Mouse (Mus musculus): ENCODE data around the gene Irf2bp2.
"Not testable (repeated sequence)": the region's sequence is repeated elsewhere in the genome, so short reads cannot be mapped to it uniquely, and the experiment has no call there.

The Irf2bp2 gene

DNA sequence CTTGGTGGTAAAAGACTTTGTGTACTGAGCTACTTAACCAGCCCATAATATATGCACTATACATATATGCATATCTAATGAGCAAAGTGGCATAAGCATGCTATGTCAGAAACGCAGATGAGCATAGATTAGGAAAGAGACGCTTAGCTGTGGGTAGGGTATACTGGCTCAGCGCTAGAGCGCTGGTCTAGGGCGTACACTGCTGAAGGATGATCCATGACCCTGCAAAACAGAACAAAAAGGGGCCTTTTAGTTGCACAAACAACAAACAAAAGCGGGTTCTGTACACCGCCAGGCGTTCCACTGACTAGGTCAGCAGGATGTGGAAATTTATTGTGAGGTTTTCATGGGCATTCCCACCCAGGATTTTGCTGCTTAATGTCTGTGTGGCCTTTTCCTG lies 8.9 kb upstream of the Irf2bp2 start:
- no peak for DNase-seq (ENCODE audit: low read depth, low spot score)

DNA sequence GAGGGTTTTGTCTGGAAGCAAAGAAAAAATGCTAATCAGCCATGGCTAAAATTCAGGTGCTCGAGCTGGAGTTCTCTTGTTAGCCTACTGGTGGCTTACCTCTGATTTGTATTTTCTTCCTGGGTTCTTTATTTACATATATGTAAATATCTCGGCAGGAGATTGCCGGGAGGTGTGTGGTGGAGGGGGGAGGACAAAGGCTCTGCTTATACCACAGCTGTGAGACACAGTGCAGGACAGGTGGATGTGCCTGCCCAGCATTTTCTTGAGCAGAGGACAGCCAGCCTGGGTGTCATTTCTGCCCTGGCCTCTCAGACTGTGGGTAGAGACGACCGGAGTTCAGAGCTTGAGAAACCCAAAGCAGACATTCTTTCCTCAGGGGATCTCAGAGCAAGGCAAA lies 7.5 kb upstream of the Irf2bp2 start:
- no peak for DNase-seq (ENCODE audit: low read depth, low spot score)

DNA sequence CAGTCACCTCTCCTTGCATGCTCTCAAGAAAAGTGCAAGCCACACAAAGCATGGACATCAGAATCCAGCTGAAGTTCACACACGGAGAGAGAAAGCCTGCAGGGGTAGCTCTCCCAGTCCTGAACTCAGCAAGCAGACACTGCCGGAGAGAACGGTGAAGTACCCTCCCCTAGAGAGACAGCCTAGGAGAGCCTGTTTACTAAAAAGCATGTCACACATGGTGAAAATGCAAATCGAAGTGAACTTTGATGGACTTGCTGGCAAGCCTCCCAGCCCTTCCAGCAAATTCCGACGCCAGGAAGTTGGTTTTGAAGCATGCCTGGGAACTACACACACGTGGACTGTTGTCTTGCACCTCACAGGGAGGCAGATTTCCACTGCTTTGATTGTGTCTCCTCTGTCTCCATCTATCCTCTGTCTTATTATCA lies 7.0 kb upstream of the Irf2bp2 start:
- DNase-seq (ENCODE audit: low read depth, low spot score): no peak

DNA sequence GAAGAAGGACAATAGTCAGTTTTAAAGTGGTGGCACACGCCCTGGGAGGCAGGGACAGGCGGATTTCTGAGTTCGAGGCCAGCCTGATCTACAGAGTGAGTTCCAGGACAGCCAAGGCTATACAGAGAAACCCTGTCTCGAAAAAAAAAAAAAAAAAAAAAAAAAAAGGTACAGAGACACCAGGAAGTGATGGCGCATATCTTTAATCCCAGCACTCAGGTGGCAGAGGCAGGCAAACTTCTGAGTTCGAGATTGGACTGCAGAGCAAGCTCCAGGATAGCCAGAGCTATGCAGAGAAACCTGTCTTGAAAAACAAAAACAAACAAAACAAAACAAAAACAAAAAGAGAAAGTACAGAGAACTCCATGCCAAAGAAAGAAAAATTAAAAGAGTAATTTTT lies 6.6 kb upstream of the Irf2bp2 start:
- DNase-seq (ENCODE audit: low read depth, low spot score): not testable (repeated sequence)

DNA sequence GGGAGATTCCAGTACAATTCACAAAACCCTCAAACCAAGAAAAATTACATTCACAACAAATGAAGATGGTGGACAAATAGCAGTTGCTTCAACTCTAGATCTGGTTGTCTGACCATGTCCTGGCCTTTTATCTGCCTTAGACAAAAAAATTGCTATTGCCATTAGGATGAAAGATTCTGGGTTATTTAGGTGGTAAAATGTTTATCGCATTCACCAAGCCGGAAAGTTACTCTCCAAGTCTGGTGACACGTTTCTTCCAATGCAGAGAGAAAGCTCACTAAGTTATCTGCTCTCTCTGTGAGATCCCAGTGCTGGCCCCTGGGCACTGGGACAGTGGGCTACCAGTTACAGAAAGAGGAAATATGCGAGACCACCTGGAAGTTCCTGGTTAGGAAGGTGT lies 5.5 kb upstream of the Irf2bp2 start:
- no peak for DNase-seq (ENCODE audit: low read depth, low spot score)

DNA sequence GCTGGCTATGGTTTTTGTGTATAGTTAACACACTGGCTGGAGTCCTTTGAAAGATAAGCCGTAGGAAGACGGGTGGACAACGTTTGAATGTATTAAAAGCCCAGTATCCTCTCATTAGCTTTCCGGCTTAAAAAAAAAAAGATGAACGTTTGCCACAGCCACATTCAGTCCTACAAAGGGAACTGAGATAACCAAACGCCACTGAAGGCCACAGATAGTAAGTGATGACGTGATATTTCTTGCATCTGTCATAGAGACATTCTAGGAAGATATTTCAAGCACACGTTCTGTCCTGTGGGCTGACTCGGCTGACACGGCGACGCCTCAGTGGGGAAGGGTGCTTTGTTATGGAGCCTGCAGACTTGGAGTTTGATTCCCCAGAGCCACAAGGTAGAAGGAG lies 4.4 kb upstream of the Irf2bp2 start:
- DNase-seq (ENCODE audit: low read depth, low spot score): no peak

DNA sequence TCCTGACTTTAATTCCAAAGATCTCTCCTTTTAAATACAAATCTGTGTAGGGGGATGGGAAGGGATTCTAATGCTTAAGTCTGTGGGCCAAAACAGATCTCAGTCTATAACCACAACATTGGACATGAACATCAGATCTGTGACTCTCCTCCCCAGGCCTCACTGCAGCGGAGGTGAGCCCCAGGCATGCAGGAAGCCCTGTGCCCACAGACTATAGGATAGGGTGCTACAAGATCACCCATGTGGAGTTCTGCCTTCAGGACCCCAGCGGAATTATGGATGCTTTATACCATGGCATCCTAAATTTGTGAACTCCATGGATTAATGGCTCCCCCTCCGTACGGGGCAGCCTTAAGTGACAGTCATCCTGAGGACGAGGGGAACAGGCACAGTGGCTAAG lies 2.9 kb upstream of the Irf2bp2 start:
- no peak for DNase-seq (ENCODE audit: low read depth, low spot score)

DNA sequence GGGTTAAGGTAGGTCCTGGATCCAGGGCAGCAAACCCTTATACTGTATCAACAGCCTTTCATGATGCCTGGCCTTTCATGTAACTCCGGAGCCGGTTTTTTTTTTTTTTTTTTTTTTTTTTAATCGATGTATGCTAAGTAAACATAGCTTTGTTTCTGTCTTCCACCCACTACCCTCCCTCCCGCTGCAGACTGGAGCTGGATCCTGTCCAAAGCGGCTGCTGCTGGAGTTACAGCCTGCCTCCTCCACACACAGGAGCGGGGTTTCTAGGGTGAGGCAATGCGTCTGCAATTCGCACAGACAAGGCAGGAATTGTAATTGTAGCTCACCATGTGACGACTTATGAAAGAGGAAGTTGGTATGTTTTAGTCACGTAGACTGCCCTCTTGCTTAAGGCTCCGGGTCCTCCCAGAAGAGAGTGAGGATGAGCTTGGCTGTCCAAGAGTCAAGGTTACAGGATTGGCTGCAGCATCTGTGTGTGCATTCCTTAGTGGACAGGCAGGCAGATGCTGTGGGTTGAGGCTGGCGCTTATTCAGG lies 2.4 kb upstream of the Irf2bp2 start:
- no peak for DNase-seq (ENCODE audit: low read depth, low spot score)

DNA sequence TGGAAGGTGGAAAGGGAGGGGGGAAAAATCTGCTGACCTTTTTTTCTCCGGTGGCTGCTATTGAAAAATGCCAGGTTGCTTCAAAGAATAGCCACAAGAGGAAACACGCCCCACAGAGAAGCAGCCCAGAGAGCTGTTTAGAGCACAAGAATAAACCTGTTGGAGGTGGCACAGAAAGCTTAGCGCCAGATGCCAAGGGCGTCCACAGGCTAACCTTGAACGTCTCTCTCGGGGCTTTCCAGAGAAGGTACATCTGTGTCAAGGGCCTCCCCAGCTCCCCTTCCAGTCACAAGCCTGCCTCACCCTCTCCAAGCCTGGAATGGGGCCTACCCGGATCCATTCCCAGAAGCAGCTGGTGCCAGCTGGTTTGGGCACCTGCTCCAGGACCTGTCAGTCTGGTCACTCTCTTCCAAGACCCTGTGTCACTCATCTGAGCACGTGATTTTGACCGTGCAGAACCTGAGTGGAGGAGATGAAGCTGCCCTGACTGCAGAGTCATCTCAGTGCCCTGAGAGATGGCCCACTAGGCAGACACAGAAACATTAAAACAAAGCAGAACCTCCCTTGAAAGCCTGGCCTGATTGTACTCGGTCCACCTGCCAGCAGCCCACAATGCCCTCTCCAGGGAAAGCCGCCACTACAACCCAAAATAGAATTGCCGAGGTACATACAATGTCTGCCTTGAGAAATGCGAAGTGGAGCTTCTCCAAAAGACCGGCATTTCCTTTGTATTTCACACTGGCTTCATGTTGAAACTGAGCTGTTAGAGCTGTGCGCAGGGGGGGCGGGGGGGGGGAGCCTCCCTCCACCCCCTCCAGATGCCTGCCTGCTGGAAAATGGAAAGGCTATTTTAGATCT lies 1.6 kb upstream of the Irf2bp2 start:
- DNase-seq (ENCODE audit: low read depth, low spot score): no peak

DNA sequence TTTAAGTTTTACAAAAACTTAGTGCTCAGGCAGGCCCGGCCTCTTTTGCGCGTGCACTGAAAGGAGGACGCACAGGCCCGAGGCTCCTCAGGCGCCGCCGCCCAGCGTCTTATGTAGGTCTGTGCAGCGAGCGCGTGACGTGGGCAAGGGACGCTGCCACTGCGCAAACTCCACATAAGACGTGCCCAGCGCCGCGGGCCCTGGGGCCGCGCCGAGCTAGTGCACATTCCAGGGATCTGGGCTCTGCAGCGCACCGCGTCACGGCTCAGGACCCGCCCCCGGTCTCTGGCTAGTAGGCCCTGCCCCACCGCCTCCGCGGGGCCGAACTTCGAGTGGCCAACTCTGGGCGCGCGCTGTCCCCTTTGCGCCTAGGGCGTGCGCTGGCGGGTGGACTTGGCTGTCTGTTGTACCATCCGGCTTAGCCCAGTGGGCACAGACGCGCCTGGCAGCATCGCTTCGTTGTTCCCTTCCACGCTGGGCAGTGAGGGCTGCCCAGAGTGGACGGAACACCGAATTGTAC lies 755 bp upstream of the Irf2bp2 start:
- DNase-seq (ENCODE audit: low read depth, low spot score): peak; percentile 95

DNA sequence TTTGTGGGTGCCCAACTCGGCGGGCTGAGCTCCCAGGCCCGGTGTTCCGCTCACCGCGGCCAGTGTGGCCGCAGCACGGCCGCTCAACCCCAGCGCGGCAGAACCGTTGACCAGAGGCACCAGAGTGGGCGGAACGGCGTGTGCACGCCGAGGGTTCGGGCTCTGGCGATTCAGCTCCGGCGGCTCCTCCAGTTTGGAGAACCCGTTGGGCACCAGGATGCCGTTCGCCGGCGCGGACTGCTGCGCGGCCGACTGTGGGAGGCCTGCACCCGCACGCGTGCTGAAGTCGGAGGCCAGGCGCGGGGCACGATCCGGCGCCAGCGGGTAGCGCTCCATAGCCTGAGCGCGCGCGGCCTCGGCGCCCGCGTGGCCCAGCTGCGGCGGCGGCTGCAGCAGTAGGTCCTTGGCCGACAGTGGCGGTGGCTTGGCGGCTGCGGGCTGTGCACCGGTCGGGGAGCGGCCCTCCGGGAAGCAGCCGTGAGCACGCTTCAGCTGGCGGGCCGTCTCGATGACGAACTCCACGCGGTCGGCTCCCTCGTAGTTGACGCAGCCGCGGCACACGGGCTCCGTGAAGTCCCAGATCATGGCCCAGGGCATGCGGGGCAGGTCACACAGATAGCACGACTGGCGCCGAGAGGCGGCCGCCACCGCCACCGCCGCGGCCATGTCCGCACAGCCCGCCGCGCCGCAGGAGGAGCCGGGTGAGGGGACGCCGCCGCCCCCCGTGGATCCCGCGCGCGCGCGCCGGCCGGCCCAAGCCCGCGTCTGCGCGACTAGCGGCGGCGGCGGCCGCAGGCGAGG lies 815 bp downstream of the Irf2bp2 start:
- DNase-seq (ENCODE audit: low read depth, low spot score): no peak

DNA sequence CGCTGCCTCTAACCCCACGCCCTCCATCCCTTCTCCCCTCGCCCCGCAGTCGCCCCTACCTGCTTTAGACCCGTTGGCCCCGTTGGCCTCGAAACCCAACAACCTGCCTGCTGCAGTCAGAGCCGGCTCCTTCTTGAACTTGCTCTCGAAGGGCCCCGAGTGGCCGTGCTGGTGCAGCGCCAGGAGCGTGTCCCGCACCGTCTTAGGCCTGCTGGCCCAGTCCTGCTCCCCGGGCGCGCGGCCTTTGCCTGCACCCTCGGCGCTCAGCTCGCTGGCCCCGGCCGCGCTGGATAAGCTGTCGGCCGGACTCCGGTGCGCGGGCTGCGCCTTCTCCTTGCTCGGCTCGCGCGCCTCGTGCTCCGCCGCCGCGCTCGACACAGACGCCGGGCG lies 1.4 kb downstream of the Irf2bp2 start:
- no peak for DNase-seq (ENCODE audit: low read depth, low spot score)

DNA sequence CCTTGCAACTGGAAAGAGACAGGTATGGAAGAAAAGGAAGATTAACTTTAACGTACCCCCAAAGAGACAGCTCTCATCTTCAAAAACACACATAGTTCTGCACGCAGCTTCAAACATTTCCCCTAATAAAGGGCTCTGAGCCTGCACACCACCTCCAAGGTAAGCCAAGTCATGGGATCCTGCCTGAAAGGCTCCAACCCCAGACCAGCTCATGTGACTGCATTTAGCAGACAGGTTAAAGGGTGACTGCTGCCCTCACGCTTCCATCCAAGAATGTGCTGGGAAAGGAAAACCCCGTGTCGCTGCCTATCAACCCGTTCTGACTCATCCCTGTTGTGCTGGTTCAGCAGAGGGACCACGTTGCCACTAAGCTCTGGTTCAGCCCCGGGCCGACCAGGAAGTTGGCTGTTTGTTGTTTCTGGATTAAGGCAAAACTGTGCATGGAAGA lies 1.9 kb downstream of the Irf2bp2 start:
- no peak for DNase-seq (ENCODE audit: low read depth, low spot score)

DNA sequence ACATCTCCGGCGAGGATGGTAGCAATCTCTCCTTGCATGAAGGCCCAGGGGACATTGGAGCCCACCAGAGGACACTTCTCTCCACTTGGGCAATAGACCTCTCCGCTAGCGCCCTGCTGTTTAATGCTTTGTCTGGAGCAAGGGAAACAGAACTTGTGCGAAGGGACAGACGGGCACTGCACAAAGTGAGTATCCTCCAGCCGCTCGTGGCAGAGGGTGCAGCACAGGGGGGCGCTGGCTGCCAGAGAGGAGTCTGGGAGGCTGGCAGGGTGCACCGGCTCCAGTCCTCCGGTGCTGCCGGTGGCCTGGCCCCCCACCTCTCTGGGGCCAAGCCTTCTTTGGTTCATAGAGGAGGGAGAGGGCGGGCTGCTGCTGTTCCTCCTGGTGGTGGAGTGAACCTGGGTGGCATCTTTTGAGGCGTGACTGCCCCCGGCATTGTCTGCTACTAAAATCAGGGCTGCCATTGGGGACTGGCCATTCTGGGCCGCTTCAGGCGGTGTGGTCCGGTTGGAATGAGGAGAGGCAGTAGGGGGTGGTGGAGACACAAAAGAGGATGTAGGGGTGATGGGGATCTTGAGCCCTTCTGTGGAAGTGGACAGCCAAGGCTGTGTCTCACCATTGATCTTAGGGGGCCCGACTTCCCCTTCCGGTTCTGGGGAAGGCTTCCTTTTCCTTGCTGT lies 2.5 kb downstream of the Irf2bp2 start:
- DNase-seq (ENCODE audit: low read depth, low spot score): no peak

DNA sequence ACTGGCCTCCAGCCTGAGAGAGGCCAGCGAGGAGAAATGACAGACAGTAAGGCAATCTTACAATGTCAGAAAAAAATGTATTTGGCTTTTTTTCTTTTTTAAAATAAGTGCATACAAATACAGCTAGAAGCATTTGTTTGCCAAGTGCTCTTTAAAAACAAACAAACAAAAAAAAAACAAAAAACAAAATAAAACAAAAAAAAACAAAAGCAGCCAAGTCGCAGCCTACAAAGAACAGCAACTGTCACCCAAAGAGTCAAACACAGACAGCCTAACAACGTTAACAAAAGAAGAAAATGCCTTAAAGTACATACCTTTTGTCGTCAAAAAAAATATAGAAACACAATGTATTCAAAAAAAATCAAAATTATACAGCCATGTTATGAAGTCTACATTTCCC lies 3.2 kb downstream of the Irf2bp2 start:
- DNase-seq (ENCODE audit: low read depth, low spot score): no peak

DNA sequence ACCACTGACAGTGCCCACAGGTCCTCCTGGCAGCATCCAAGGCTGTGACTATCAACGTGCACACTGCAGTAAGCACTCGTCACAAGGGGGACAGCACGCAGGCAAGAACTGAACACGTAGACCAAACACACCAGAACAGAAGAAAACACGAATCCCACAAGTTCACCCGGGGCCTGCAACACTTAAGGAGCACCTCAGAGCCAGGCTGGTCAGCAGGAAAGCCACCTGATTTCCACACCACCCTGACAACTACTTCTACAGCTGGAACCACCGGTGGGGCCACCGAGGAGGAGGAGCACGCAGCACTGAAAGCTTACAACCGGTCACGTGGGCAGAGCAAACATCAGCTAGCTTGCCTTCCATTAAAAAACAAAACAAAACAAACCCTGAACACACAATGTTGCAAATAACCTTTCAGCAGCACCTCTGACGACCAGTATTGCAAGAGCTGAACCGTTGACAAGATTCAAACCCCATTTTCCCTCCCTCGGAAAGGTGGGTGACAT lies 3.7 kb downstream of the Irf2bp2 start:
- DNase-seq (ENCODE audit: low read depth, low spot score): no peak

DNA sequence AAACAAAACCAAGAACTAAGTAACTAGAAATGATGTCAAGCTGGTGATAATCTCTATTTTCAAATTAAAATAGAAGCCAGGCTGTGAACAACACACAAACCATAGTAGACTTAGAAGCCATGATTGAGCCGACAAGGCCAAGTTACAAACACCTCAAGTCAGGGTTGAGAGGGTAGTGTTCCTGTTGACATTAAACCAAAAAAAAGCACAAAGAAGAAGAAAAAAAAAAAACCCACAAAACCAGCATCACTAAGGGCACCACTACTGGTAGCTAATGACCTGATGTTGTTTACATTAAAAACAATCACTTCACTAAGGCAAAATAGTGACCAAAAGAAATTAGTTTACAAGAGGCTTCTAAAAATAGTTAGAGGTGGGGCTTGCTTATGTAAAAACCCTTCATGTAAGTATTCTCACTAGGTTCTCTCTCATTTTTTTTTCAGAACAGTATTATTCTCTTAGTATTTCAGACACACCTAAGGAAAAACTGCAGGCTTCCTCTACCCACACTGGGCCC lies 4.2 kb downstream of the Irf2bp2 start:
- no peak for DNase-seq (ENCODE audit: low read depth, low spot score)

DNA sequence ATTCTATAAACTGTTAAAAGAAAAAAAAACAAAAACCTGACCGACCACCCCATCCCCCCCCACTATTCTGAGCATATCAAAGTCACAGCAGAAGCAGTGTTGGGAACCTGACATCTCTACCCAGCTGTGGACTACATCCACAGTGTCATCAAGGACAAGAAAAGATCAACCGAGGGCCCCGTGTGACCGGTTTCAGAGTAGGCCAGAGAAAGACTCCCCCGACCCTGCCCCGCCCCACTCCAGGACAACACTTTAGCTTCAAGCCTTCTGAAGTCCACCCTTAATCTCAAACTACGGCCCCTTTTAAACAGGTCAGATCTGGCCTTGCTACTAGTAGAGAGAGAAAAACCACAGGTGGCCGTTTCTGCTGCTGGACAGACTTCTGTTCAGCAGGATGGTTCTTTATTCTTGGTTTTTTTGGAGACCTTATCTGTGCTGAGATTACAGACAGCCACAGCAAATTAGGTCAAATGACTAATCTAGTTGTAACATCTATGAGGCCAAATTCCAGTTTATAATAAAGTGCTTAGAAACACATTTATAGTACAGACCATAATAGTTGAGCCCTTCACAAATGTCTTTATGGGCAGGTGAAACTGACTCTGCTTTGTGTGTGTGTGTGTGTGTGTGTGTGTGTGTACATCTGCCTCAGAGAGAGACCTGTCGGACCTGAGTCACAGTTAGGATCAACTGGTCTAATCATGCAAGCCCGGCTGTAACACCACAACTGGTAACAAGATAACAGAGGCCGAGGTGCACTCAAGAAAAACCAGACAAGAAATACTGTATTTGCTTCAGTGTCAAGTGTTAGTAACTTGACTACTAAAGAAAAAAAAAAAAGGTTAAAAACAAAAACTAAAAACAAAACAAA lies 4.9 kb downstream of the Irf2bp2 start:
- no peak for DNase-seq (ENCODE audit: low read depth, low spot score)

DNA sequence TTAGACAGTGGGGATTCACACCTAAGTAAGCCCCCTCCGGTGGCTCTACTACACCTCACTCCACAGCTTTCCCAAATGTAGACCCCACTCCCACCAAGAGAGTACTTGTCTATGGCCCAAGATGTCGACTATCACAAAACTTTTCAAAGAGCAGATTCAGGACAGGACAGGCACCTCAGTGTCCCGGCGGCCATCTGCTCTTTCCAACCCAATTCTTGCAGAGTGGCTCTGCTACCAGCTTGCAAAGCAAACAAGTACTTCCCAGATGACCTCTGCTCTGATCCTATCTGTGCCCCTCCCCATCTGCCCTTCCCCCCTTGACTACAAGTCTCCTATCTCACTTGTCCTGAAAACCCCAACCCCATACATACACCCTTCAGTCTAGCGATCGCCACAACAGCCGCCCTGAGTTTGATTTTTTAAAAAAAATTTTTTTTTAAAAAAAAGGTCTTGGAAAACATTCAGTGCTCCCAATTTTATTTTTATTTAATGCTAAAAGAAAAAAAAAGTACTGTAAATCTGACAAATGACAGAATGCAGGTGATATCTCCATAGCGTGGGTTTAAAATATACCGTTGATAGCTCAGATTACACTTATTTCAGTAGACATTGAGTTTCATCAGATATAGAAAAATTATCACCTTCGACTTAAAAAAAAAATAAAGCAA lies 5.8 kb downstream of the Irf2bp2 start:
- no peak for DNase-seq (ENCODE audit: low read depth, low spot score)
